Mouse (Mus musculus) hindbrain, embryonic 10.5 days (tissue): ENCODE measurements around the gene Spata32. TPM values are rescaled to one million over a fixed set of nuclear protein-coding genes. Genes with fewer than 3 reads are reported as not detected.
A peak's percentile ranks its signal among the peaks of the same experiment; 100 is the strongest.

Experiments used
- DNase-seq: peaks from one replicate; pipeline ENCODE4 v3.0.0-alpha.2; 2017; ENCODE audit warnings: low spot score
- H3K27ac ChIP-seq: fragments of 300-500 bp; sonication (generic); 2 replicates; pipeline ENCODE4 v1.5.1; 2016; ENCODE audit warnings: mild to moderate bottlenecking, moderate library complexity
- H3K27me3 ChIP-seq: fragments of 300-500 bp; sonication (generic); 2 replicates; pipeline ENCODE4 v1.6.1; 2016; ENCODE audit warnings: mild to moderate bottlenecking; ENCODE audit not compliant: poor library complexity, insufficient read depth, severe bottlenecking
- H3K36me3 ChIP-seq: fragments of 300-500 bp; sonication (generic); 2 replicates; pipeline ENCODE4 v1.6.1; 2016; ENCODE audit warnings: mild to moderate bottlenecking, moderate library complexity
- H3K4me1 ChIP-seq: fragments of 300-500 bp; sonication (generic); replicated peaks from 2 replicates; pipeline ENCODE4 v1.6.1; 2016; ENCODE audit warnings: mild to moderate bottlenecking
- H3K4me3 ChIP-seq: fragments of 300-500 bp; sonication (generic); 2 replicates; pipeline ENCODE4 v1.5.1; 2016; ENCODE audit warnings: mild to moderate bottlenecking, moderate library complexity
- H3K9me3 ChIP-seq: fragments of 300-500 bp; sonication (generic); 2 replicates; pipeline ENCODE4 v1.6.1; 2016; ENCODE audit warnings: mild to moderate bottlenecking, moderate library complexity
- WGBS: fragments of 180-500 bp; shearing (Covaris S2); methylation state at CpG from one replicate; pipeline ENCODE4 v1.1.7; 2016; 5-methylcytosine and 5-hydroxymethylcytosine counted together
- polyA plus RNA-seq: library from polyadenylated mRNA; unstranded; fragments of >200 nt; fragmentation: Nextera tagmentation; extraction: Ambion mirVana; gene quantifications from 2 replicates; pipeline ENCODE4 v1.2.1, GENCODE M21; 2016

The Spata32 gene
- polyA plus RNA-seq, 1 experiment from 2014 or later, result not detected

DNA sequence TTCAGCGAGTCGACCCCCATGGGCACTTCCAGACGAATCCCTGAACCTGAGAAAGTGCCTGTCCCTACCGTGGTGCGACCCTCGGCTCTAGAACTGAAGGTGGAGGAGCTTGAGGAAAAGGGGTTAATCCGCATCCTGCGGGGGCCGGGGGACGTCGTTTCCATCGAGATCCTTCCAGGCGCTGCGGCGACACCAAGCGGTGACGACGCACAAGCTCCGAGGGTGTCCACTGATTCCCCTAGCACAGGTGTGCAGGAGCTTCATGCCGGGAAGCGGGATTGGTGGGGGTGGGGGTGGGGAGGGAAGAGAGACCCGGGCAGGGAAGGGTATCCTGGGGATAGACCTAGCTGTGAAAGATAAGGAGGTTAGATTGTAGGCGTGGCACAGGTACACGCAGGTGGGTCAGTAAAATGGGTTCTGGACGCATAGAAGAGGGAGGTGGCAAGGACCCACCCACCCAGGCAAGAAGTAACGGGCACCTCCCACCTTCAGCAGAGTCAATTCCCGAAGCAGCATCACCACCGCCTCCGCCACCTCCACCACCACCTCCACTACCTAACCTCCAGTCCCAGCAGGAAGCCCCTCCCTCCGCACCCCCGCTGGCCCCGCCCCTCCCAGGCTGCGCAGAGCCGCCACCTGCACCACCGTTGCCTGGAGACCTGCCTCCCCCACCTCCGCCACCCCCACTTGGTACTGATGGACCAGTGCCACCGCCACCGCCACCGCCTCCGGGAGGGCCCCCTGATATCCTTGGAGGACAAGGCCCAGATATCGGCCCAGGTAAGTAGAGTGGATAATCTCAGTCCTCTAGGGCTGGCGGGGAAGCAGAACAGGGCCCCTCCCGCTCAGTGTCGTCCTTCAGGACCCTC is 25.0 kb downstream of the Spata32 start:
- H3K4me1 ChIP-seq, result peaks cover 21% of the 10 kb centered on the region
- no peaks in the 10 kb centered on the region for H3K36me3 ChIP-seq
- no peak overlapping the region for H3K27ac ChIP-seq
- H3K4me3 ChIP-seq, result peak overlapping the region; percentile 43
- peaks cover 90% of the 10 kb centered on the region for H3K27me3 ChIP-seq
- 6% methylated on average over 44 of the region's 44 CpGs for WGBS
- no peaks in the 10 kb centered on the region for H3K9me3 ChIP-seq
- DNase-seq, result peak; percentile 35

DNA sequence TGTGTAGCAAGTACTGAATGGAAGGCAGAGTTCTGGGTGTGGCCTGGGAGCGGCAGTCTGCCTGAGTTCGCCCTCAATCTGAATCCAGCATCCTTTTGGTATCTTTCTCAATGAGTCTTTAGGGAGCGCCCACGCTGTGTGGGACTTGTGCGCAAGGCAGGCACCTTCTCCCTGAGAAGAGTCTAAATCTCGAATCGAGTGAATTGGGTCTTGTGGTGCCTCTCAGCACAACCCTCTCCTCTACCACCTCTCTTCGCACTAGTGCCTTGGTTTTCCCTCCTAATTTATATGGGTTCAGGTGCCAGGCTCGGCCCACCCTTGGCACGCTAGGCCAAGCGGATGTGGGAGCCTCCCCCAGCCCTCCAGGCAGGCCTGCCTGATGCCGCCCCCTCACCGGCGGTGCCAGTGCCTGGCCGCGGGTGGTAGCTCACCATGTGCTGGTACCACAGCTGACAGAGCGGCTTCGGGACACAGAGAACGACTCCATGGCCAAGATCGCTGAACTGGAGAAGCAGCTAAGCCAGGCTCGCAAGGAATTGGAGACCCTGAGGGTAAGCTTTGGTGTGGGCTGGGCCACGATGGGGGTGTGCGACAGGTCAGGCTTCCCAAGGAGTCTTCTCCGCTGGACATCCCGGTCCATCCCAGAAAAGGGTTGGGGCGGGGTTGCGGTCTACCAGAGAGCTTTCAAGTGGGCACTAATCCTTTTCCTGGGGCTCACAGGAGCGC is 25.8 kb downstream of the Spata32 start:
- peaks cover 19% of the 10 kb centered on the region for H3K4me1 ChIP-seq
- DNase-seq, result no peak
- no peak overlapping the region for H3K27ac ChIP-seq
- no peaks in the 10 kb centered on the region for H3K9me3 ChIP-seq
- H3K4me3 ChIP-seq, result peak overlapping the region; percentile 43
- peaks cover 82% of the 10 kb centered on the region for H3K27me3 ChIP-seq
- WGBS, result 12% methylated on average over 28 of the region's 28 CpGs
- H3K36me3 ChIP-seq, result no peaks in the 10 kb centered on the region

GRCm38 (mm10) chr11:103184891-103185290 is 33.3 kb downstream of the Spata32 start:
- Histone ChIP-seq H3K4me3 (no peak overlapping the region), H3K27me3 (peaks cover 23% of the 10 kb centered on the region), H3K27ac (no peak overlapping the region), H3K9me3 (no peaks in the 10 kb centered on the region), H3K4me1 (no peaks in the 10 kb centered on the region), H3K36me3 (no peaks in the 10 kb centered on the region)
- WGBS, result 41% methylated on average over 2 of the region's 2 CpGs
- DNase-seq, result peak; percentile 34

DNA sequence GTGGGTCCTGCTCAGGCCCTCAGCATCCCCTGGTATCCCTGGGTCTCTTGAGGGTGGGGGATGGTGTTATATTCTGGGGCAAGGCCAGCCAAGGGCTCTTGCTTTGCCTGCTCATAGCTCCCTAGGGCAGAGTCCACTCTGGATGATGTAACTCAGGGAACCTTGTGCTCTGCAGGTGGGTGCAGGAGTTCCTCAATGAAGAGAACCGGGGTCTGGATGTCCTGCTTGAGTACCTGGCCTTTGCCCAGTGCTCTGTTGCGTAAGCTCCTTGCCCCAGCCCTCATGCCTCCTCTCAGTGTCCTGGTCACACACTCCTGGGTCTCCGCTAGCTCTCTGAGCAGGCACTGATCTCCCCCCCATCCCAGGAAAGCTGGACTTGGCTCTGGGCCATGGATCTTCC is 36.3 kb downstream of the Spata32 start:
- DNase-seq, result no peak
- no peak overlapping the region for H3K4me3 ChIP-seq
- no peak overlapping the region for H3K27ac ChIP-seq
- H3K36me3 ChIP-seq, result no peaks in the 10 kb centered on the region
- 75% methylated on average over 3 of the region's 3 CpGs for WGBS
- peaks cover 26% of the 10 kb centered on the region for H3K27me3 ChIP-seq
- no peaks in the 10 kb centered on the region for H3K4me1 ChIP-seq
- H3K9me3 ChIP-seq, result no peaks in the 10 kb centered on the region

- no peak overlapping the region for H3K4me3 ChIP-seq
- H3K9me3 ChIP-seq, result no peaks in the 10 kb centered on the region
- 81% methylated on average over 9 of the region's 9 CpGs for WGBS
- H3K4me1 ChIP-seq, result no peaks in the 10 kb centered on the region
- peaks cover 21% of the 10 kb centered on the region for H3K27me3 ChIP-seq
- H3K27ac ChIP-seq, result no peak overlapping the region
- H3K36me3 ChIP-seq, result no peaks in the 10 kb centered on the region
- no peak for DNase-seq
These were observed 36.9 kb downstream of the Spata32 start for GRCm38 (mm10) chr11:103181349-103181748.

GRCm38 (mm10) chr11:103180426-103180825 is 37.8 kb downstream of the Spata32 start:
- peaks cover 21% of the 10 kb centered on the region for H3K27me3 ChIP-seq

GRCm38 (mm10) chr11:103178748-103179147 is 39.5 kb downstream of the Spata32 start:
- Histone ChIP-seq H3K9me3 (no peaks in the 10 kb centered on the region), H3K27me3 (peaks cover 30% of the 10 kb centered on the region), H3K4me3 (no peak overlapping the region), H3K36me3 (no peaks in the 10 kb centered on the region), H3K27ac (no peak overlapping the region), H3K4me1 (peaks cover 9% of the 10 kb centered on the region; the same call in 1 of the 2 replicates)
- 89% methylated on average over 8 of the region's 8 CpGs for WGBS
- no peak for DNase-seq

More at GRCm38 (mm10) chr11:103180426-103180825, 37.8 kb downstream of the Spata32 start:
- Histone ChIP-seq H3K4me3 (no peak overlapping the region), H3K9me3 (no peaks in the 10 kb centered on the region), H3K27ac (no peak overlapping the region), H3K4me1 (0 out of 2 replicates have a peak, but pooled peaks cover 5% of the 10 kb centered on the region), H3K36me3 (no peaks in the 10 kb centered on the region)
- DNase-seq, result no peak
- WGBS, result 70% methylated on average over 1 of the region's 1 CpGs

DNA sequence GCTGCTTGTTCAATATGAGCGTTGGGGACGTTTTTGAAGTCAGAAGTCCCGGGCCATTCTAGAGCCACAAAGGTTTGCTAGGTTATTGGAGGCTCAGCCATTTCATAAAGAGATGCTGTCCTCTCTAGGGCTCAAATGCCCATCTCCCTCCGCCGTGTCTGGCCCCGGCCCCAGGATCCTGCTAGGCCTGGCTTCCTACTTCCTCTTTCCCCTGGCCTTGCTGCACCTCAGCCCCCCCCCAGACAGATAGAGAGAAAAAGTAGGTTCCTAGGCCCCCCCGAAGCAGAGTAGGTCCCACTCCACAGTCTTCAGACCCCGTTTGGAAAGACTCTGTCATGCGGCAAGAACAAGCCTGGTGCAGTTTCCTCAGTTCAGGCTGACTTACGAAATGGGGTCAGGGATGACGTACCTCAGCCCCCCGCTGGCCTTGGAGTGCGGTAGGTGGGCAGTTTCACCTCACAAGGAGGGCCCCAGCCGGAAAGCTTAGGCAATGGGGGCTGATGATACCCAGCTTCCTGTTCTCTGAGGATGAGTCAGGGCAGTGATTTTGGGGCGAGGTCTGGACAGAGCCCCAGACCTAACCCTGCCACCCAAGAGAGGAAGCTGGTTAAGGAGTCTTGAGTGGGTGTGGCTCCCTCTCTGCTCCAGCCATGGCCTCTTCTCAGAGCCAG is 40.3 kb downstream of the Spata32 start:
- H3K36me3 ChIP-seq, result no peaks in the 10 kb centered on the region
- 81% methylated on average over 15 of the region's 15 CpGs for WGBS
- peaks cover 38% of the 10 kb centered on the region for H3K27me3 ChIP-seq
- no peak for DNase-seq
- H3K27ac ChIP-seq, result no peak overlapping the region
- H3K9me3 ChIP-seq, result no peaks in the 10 kb centered on the region
- no peak overlapping the region for H3K4me3 ChIP-seq
- H3K4me1 ChIP-seq, result peaks cover 9% of the 10 kb centered on the region; the same call in 1 of the 2 replicates

DNA sequence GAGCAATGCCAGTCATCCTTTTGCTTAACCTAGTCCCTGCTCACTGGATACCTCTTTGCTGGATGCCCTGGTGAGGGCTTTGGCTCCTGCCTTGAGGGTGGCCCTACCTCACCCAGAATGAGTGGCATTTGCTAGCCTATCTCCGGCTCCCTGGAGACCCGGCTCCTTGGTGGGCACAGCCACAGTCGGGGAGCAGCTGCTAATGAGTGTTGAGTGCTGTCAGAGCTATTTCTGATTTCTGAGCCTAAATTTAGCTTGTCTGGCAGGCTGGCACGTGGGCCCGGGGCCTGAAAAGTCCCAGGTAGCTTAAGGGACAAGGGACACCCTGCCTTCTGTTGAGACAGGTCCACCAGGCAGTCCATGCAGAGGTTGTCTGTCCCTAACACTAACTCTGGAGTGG is 41.0 kb downstream of the Spata32 start:
- H3K36me3 ChIP-seq, result no peaks in the 10 kb centered on the region
- H3K4me1 ChIP-seq, result peaks cover 9% of the 10 kb centered on the region; the same call in 1 of the 2 replicates
- DNase-seq, result no peak
- 84% methylated on average over 5 of the region's 5 CpGs for WGBS
- peaks cover 46% of the 10 kb centered on the region for H3K27me3 ChIP-seq
- no peaks in the 10 kb centered on the region for H3K9me3 ChIP-seq
- H3K27ac ChIP-seq, result no peak overlapping the region
- H3K4me3 ChIP-seq, result no peak overlapping the region

GRCm38 (mm10) chr11:103176510-103176909 is 41.7 kb downstream of the Spata32 start:
- Histone ChIP-seq H3K4me1 (peaks cover 11% of the 10 kb centered on the region), H3K36me3 (no peaks in the 10 kb centered on the region), H3K27ac (no peak overlapping the region), H3K4me3 (no peak overlapping the region), H3K27me3 (peaks cover 53% of the 10 kb centered on the region), H3K9me3 (no peaks in the 10 kb centered on the region)
- DNase-seq, result no peak
- 90% methylated on average over 1 of the region's 1 CpGs for WGBS

DNA sequence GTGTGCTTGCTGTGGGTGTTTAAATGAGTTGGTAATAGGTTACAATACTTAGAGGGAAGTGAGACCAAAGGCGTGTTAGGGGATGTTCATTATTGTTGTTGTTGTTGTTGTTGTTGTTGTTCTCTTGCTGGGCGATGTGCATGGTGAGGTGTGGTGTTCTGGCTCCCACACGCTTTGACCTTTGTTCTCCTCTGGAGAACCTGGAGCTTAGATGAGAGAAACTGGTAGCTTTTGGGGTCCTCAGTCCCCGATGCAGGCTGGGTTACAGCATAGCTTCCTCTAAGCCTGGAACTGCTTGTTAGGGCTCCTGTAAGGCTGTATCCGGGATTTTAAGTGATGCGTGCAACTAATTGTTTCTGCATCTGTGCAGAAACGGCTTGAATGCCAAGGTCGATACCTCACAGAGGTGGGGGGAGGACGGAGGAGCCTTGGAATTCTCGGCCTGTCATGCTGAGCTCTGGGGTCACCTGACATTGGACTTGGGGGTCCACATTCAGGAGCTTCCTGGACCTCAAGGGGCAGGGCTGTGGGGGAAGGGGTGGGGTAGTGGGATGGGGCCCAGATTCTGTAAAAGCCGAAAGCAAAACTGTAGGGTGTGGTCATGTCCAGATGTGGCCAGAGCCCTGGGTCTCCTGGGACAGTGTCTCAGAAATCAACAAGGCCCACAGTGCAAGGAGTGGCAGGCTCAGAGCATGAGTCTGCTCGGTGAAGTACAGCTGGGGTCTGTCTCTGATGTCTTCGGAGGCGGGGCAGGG is 42.4 kb downstream of the Spata32 start:
- no peaks in the 10 kb centered on the region for H3K9me3 ChIP-seq
- DNase-seq, result no peak
- H3K4me1 ChIP-seq, result peaks cover 18% of the 10 kb centered on the region
- WGBS, result 80% methylated on average over 14 of the region's 14 CpGs
- H3K27me3 ChIP-seq, result peaks cover 59% of the 10 kb centered on the region
- H3K4me3 ChIP-seq, result no peak overlapping the region
- no peaks in the 10 kb centered on the region for H3K36me3 ChIP-seq
- no peak overlapping the region for H3K27ac ChIP-seq

DNA sequence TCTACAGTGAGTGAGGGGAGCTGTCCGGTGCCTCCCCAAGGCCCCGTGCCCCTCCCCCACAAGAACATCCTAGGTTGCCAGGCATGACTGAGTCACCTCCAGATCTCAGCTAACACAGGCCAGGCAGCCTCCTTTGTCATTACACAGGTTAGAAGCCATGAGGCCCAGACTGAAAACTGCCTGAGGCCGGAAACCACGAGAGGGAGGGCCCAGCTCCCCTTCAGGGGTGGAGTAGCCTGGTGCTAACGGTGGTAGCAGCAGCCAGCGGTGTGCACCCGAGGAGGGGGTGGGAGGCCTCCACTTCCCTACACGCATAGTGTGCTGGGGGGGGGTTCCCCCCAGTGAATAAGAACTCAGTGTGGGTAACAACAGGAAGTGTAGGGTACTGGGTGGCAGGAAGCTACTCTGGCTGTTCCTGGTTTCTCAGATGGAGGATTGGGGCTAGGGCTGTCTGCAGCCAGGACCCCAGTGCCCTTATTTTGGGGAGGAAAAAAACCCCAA is 43.3 kb downstream of the Spata32 start:
- Histone ChIP-seq H3K4me3 (no peak overlapping the region), H3K9me3 (no peaks in the 10 kb centered on the region), H3K4me1 (peaks cover 26% of the 10 kb centered on the region), H3K36me3 (no peaks in the 10 kb centered on the region), H3K27ac (no peak overlapping the region), H3K27me3 (peaks cover 62% of the 10 kb centered on the region)
- no peak for DNase-seq
- WGBS, result 61% methylated on average over 8 of the region's 8 CpGs
